Mouse (Mus musculus) lung, postnatal 4 days (tissue): ENCODE data around the gene Sumf1.
A peak's percentile ranks its signal among the peaks of the same experiment; 100 is the strongest.

Experiments
- DNase-seq, 2 experiments: peaks; one replicate each; pipeline ENCODE4 v3.0.0; 2021

Sumf1 gene

GRCm38 (mm10) chr6:108184847-108185684 is at the start of gene Sumf1:
Gene Sumf1, minus strand, starts transcription at chr6:108185582.
- peak; percentile 89 to 91 for DNase-seq

- DNase-seq = no peak
Measured at GRCm38 (mm10) chr6:108234536-108234935, 49.2 kb upstream of the Sumf1 start.

GRCm38 (mm10) chr6:108233070-108233469 is 47.7 kb upstream of the Sumf1 start:
- no peak for DNase-seq

- no peak for DNase-seq
Measured at GRCm38 (mm10) chr6:108231892-108232710, 46.7 kb upstream of the Sumf1 start.

GRCm38 (mm10) chr6:108230608-108231007 is 45.2 kb upstream of the Sumf1 start:
- no peak for DNase-seq

GRCm38 (mm10) chr6:108228601-108229000 is 43.2 kb upstream of the Sumf1 start:
- DNase-seq = no peak

- DNase-seq = no peak
Measured at GRCm38 (mm10) chr6:108228048-108228447, 42.7 kb upstream of the Sumf1 start.

- DNase-seq = no peak
Measured at GRCm38 (mm10) chr6:108227461-108227860, 42.1 kb upstream of the Sumf1 start.

GRCm38 (mm10) chr6:108226230-108226629 is 40.8 kb upstream of the Sumf1 start:
- DNase-seq = no peak

- DNase-seq = no peak
Measured at GRCm38 (mm10) chr6:108225027-108225426, 39.6 kb upstream of the Sumf1 start.

GRCm38 (mm10) chr6:108224361-108224760 is 39.0 kb upstream of the Sumf1 start:
- DNase-seq = no peak

- no peak for DNase-seq
Measured at GRCm38 (mm10) chr6:108222875-108223274, 37.5 kb upstream of the Sumf1 start.

GRCm38 (mm10) chr6:108222435-108222834 is 37.1 kb upstream of the Sumf1 start:
- DNase-seq = no peak

GRCm38 (mm10) chr6:108217987-108218386 is 32.6 kb upstream of the Sumf1 start:
- no peak for DNase-seq

GRCm38 (mm10) chr6:108216832-108217231 is 31.4 kb upstream of the Sumf1 start:
- no peak for DNase-seq

GRCm38 (mm10) chr6:108216091-108216490 is 30.7 kb upstream of the Sumf1 start:
- DNase-seq = peak in 1 of 2 experiments; percentile 48

GRCm38 (mm10) chr6:108214294-108214925 is 29.0 kb upstream of the Sumf1 start:
- DNase-seq = no peak

GRCm38 (mm10) chr6:108213481-108214293 is 28.3 kb upstream of the Sumf1 start:
- DNase-seq = peak; percentile 36 to 40

- DNase-seq = peak; percentile 97 to 98
Measured at GRCm38 (mm10) chr6:108212881-108213295, 27.5 kb upstream of the Sumf1 start, which contains the start of gene Itpr1. Gene Itpr1, plus strand, starts transcription at chr6:108213096.

GRCm38 (mm10) chr6:108211896-108212880 is 26.8 kb upstream of the Sumf1 start:
- DNase-seq = peak; percentile 32 to 43
